Mouse (Mus musculus) spleen, adult 2 months (tissue): ENCODE measurements around the gene Eddm3b.

Experiments
- CTCF ChIP-seq: fragments of 200-500 bp; IDR thresholded peaks from 2 replicates; pipeline ENCODE4 v1.5.1; 2011; ENCODE audit warnings: mild to moderate bottlenecking, inconsistent platforms; ENCODE audit not compliant: insufficient read depth, insufficient read length, insufficient replicate concordance; ENCODE audit errors: extremely low read depth
- POLR2A ChIP-seq: fragments of 200-500 bp; IDR thresholded peaks from 2 replicates; pipeline ENCODE4 v1.6.1; 2011; ENCODE audit warnings: low read depth, low read length, inconsistent platforms

GRCm38 (mm10) chr14:51142119-51142518, 27.9 kb downstream of the Eddm3b start:
- TF ChIP-seq CTCF (no peak), POLR2A (no peak)
